Mouse (Mus musculus) adrenal gland (tissue): ENCODE measurements around the gene Magt1.

Experiments
- intact Hi-C: fragments of 180-260 bp; cut with DNase I; formaldehyde crosslinking; loops from one replicate; pipeline ENCODE4 v1.15.1; 2025
- long read RNA-seq, 2 experiments: library from polyadenylated mRNA; unstranded; transcript quantifications; one replicate each; pipeline ENCODE4 v2.0.0; 2020; ENCODE audit warnings: borderline replicate concordance in 1 of 2; ENCODE audit not compliant: insufficient replicate concordance in 1 of 2

Gene Magt1
- long read RNA-seq, experiment 1, full-length matches to known transcripts = 30 of 37 reads
- long read RNA-seq, experiment 1, partial matches to known transcripts = 3 of 37 reads
- long read RNA-seq, experiment 1, other reads (novel, unspliced or antisense) = 4 of 37 reads
- long read RNA-seq, experiment 2, full-length matches to known transcripts = 28 of 38 reads
- long read RNA-seq, experiment 2, partial matches to known transcripts = 2 of 38 reads
- long read RNA-seq, experiment 2, other reads (novel, unspliced or antisense) = 8 of 38 reads

DNA sequence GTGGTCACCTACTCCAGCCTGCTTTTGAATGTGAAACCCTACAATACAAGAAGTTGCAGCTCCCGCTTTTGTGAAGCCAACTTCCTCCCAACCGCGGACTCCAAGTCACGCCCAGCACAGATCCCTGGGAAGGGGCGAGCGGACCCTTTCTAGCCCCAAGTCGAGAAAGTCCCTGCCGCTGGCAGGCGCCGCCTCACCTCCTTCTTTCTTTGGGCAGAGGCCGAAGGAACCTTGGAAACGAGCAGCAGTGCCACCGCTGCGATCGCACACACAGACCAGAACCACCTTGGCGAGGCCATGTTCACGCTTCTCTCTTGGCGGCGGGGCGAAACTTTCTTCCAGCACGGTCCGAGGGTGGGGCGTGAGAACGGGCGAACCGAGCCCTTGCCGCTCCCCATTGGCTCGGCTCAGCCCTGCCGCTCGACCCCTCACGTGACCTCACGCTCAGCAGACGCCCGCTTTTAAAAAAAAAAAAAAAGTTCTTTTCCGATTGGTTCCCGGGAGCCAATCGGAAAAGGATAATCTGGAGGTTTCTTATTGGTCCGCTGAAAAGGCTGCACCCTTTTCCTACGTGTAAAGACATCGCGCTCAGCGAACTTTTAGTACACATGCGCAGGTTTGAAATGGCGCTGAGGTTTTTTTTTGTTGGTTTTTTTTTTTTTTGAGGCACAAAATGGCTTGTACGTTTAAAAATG, at the start of gene Magt1:
Gene Magt1 (minus strand): TSS at position 442 of the 695 bp plus-strand sequence.
- intact Hi-C loops = loop anchor here (10.0 kb wide), 1 partner anchor 87 kb away; the partner anchor contains the start of gene Atrx

GRCm38 (mm10) chrX:106048191-106048590, 36.5 kb upstream of the Magt1 start:
- intact Hi-C loops = no loop called here

DNA sequence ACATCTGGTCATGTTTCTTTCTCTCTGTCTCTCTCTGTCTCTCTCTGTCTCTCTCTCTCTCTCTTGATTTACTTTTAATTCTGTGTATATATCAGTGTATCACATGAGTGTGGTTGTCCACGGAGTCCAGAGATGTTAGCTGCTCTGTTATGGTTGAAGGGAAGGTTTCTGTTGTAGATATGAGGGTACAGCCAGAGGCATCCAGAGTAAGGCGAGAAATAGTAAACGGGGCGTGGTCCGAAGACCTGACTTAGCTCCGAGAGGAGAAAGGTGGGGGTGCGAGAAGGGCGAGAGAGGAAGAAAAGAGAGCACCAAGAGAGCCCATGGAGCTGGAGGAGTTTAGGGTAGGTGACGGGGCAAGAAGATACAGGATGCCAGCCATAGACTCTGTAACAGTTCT, 34.2 kb upstream of the Magt1 start:
- intact Hi-C loops = no loop called here

- intact Hi-C loops = no loop called here
Measured at GRCm38 (mm10) chrX:106045455-106045854, 33.7 kb upstream of the Magt1 start.

DNA sequence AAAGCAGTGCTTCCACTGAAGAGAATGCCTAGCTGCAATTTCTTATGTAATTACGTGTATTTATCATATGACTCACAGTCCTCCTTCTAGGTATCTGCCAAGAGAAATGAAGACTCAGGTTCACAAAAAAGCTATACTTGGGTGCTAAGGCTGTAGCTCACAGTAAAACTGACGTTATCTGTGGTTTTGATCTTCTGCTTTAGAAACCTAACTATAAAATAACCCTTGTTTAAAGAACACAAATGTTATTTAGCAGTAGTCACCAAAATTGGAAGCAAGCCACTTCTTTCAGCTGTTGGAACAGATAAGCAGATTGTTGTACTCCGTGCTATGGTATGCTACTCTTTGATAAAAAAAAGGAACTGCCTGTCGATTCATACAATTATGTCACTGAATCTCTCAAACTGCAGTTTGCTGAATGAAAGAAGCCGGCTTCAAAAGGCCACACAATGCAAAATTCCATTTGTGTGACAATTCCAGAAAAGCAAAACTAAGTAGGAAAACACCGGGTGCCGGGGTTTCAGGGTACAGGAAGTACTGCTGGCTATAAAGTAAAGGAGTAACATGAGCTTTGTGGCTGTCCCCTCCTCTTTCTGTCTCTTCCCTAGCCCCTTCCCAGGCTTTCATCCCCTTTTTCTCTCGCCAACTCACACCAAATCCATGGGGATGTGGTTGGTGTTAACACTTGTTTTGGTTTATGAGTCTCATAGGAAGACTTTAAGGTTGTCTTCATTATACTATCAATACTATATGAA, 32.3 kb upstream of the Magt1 start:
- intact Hi-C loops = no loop called here

GRCm38 (mm10) chrX:106037185-106037752, 25.6 kb upstream of the Magt1 start:
- intact Hi-C loops = no loop called here

GRCm38 (mm10) chrX:106035727-106036126, 24.0 kb upstream of the Magt1 start:
- intact Hi-C loops = no loop called here

GRCm38 (mm10) chrX:106031124-106031523, 19.4 kb upstream of the Magt1 start:
- intact Hi-C loops = no loop called here

DNA sequence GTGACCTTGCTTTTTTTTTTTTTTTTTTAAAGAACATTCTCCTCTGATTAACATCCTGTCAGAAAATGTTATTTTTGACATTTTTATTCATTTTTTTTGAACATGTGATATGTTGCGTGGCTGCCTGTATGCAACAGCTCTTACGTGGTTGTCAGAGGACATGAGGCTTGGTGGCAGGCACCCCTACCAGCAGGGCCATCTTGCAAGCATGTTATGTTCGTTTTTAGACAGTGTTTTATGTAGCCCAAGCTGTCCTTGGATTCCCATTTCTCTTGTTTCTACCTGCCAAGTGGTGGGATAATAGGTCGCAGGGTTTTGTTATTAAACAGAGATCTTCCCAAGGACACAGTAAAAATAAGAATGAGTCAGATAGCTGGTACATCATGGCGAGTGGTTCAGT, 18.5 kb upstream of the Magt1 start:
- intact Hi-C loops = no loop called here

DNA sequence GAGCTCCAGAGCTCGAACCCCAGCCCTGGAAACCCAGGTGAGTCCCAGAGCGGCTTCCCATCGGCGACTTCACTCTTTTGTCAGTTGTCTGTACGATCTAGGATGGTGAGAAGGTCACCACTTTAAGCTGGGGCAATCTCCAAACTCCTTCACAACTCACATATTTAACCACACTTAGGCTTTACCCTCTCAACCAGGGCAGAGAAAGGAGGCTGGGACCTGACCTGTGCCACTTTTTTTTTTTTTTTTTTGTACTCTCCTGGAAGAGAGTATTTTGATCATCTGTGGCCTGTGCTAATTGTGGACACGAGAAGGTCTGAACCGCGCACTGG, 15.6 kb upstream of the Magt1 start:
- intact Hi-C loops = loop anchor here (2.0 to 5.0 kb wide), 2 partner anchors 80 to 139 kb away; no protein-coding TSS in a partner anchor

GRCm38 (mm10) chrX:106026418-106027342, 15.0 kb upstream of the Magt1 start, which contains the start of gene Atp7a:
Gene Atp7a, plus strand, starts transcription at chrX:106027276.
- intact Hi-C loops = loop anchor here (2.0 to 5.0 kb wide), 2 partner anchors 81 to 140 kb away; no protein-coding TSS in a partner anchor

DNA sequence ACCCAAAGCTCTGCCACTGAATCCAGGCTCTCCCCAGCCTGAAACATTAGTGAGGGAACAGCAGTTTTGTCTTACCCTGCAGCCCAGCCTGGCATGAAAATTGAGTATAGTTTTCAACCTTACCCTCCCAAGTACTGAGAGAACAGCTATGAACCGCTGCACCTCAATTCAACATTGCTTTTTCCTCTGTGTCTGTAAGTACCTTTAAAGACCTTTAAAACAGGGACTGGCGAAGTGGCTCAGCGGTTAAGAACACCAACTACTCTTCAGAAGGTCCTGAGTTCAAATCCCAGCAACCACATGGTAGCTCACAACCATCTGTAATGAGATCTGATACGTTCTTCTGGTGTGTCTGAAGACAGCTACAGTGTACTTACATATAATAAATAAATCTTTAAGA, 5.8 kb upstream of the Magt1 start:
- intact Hi-C loops = loop anchor here (10.0 kb wide), 1 partner anchor 93 kb away; the partner anchor contains the start of gene Atrx

DNA sequence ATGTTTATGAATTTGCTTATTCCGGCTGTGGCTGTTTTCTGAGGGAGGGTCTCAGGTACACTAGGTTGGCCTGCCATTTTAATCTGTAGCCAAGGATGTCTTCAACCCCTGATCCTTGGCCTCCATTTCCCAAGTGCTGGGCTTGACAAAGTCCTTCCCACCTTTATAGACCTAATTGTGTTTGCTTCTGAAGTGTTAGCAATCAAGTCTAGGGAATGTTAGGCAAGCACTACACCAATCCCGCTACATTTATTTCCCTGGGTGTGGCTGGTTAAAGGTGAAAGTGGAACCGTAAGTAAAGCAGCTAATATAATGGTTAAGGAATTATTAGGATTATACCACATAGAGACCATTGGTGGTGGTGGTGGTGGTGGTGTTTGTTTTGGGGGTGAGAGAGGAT, 5.4 kb upstream of the Magt1 start:
- intact Hi-C loops = loop anchor here (10.0 kb wide), 1 partner anchor 92 kb away; the partner anchor contains the start of gene Atrx

DNA sequence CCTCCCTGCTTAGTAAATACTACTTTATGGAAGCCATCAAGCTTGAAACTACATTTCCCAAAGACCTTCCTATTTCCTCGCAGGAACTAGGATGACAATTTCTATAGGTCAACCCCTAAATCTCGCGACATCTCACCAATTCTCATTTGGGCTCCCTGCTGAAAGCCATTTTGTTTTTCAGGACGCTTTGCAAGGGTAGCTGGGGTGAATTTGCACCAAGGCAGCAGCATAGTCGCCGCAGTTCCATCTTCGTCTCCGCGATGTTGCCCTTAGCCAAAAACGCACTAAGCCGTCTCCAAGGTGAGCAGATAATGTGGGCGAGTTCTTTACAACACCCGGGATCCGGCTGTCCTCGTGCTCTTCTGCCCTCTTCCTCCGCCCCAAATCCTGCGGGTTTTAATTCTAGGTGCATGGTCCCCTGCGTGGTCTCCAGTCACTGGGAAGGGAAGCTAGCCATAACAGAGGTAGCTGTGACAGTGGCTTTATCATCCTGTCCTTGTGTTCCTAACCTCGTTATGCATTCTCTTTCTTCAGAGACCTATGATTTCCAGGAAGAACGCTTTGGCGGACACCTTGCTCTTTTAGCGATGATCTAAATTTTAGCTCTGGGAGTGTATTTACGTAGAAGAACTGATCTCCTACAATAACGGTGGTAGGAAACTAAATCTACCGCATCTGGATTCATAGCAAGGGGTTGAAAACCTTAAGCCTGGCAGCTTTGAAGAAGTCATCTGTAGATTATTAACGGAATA, 4.0 kb upstream of the Magt1 start, which contains the start of gene Cox7b:
Gene Cox7b (plus strand): TSS at position 130 of the 752 bp plus-strand sequence.
- intact Hi-C loops = loop anchor here (10.0 kb wide), 1 partner anchor 91 kb away; the partner anchor contains the start of gene Atrx

- intact Hi-C loops = loop anchor here (10.0 kb wide), 1 partner anchor 90 kb away; the partner anchor contains the start of gene Atrx
Measured at GRCm38 (mm10) chrX:106014741-106015377, 3.2 kb upstream of the Magt1 start.

- intact Hi-C loops = loop anchor here (10.0 kb wide), 1 partner anchor 88 kb away; the partner anchor contains the start of gene Atrx
Measured at GRCm38 (mm10) chrX:106013217-106013616, 1.5 kb upstream of the Magt1 start.

DNA sequence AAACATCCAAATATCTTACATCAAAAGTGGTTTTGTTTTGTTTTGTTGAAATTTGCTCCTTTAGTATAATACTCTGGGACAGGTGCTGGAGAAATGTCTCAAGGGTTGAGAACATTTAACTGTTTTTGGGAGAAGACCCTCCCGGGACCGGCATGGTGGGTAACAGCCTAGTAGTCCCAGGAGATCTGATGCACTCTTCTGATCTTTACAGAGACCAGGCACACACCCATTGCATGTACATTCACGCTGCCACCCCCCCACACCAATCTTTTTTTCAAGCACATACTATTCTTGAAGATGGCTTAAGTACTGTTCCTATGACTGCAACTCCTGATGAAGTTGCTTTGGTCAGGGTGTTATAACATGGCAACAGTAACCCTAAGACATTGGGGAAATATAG, 853 bp upstream of the Magt1 start:
- intact Hi-C loops = loop anchor here (10.0 kb wide), 1 partner anchor 88 kb away; the partner anchor contains the start of gene Atrx

GRCm38 (mm10) chrX:106010762-106011161, 944 bp downstream of the Magt1 start:
- intact Hi-C loops = loop anchor here (10.0 kb wide), 1 partner anchor 86 kb away; the partner anchor contains the start of gene Atrx

DNA sequence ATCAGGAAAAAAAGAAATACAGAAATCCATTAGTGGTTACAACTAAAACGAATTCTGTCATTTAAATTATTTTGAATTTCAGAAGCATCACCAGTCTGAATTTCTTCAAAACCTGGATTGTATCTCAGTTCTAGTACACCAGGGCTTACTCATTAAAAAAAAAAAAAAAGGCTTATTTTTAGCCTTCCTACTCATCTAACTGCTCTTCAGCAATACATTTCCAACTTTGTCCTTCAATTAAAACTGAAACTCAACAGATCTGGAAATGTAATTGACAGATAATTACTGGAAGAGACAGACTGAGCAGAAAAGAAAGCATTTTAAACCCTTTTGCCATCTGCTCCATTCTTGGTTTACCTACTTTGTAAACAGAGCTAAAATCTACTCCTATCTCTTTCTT, 10.1 kb downstream of the Magt1 start:
- intact Hi-C loops = no loop called here
